16 mouse cellular contexts compared by ENCODE assay signal in the genomic region with DNA sequence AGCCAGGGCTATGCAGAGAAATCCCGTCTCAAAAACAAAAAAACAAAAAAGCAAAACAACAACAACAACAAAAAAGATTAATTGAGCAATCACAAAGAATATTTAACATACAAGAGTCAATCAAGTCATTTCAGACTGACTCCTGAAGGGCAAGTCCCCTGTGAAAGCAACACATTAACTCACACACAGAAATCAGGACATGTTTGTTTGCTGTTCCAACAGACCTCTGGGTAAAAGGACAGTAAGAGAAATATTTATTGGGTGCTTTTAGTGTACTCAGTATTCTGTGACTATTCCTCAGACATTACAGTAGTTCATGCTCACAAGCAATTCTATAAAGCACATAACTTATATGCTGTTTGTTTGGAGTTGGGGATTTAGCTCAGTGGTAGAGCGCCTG. TPM values are rescaled to one million over a fixed set of nuclear protein-coding genes. Genes with fewer than 3 reads are reported as not detected.
"Had no signal": no experiment of that assay in that cellular context is flagged by ENCODE, and none has a peak within 500 bp of the region (broad histone marks: within the 10 kb centered on the region; RNA-seq: fewer than 3 reads in every experiment).

No protein-coding gene starts in this region.

- H3K9me3 ChIP-seq: neural tube, embryonic 15.5 days; stomach, embryonic 15.5 days had no signal

- H3K27me3 ChIP-seq: neural tube, embryonic 15.5 days; stomach, embryonic 15.5 days had no signal

- H3K4me3 ChIP-seq: neural tube, embryonic 15.5 days; stomach, embryonic 15.5 days had no signal

- H3K9ac ChIP-seq: neural tube, embryonic 15.5 days; stomach, embryonic 15.5 days had no signal

- H3K4me2 ChIP-seq: neural tube, embryonic 15.5 days; stomach, embryonic 15.5 days had no signal

- H3K27ac ChIP-seq: neural tube, embryonic 15.5 days; stomach, embryonic 15.5 days; stomach, postnatal 0 days had no signal

- H3K36me3 ChIP-seq: neural tube, embryonic 15.5 days; stomach, embryonic 15.5 days had no signal

- DNase-seq: retina, postnatal 1 day; right cerebral cortex, adult 18-20 months; right cerebral cortex, postnatal 14 days; right cerebral cortex, postnatal 25 days; right cerebral cortex, postnatal 4 days; spleen, adult 18-20 months; thymus, adult 18-20 months; thymus, adult 2 months; thymus, postnatal 14 days; thymus, postnatal 25 days; thymus, postnatal 36 days; thymus, postnatal 4 days had no signal

RNA-seq across cellular contexts. Expression of gene Magi1, which starts 23.7 kb away (rescaled TPM):
- total RNA-seq: neutrophil, adult 5-6 weeks had no signal
